Mouse (Mus musculus) bone marrow, adult 2 months (tissue): ENCODE measurements at regions not wholly inside any gene's neighbourhood (a gene's known extent, or its start where the extent isn't known, plus 50 kb on each side); places are given as distances from the start of the nearest gene placed in this dataset.
"Not testable (repeated sequence)": the region's sequence is repeated elsewhere in the genome, so short reads cannot be mapped to it uniquely, and the experiment has no call there.

ENCODE experiments used
- CTCF ChIP-seq: fragments of 200-500 bp; IDR thresholded peaks from 2 replicates; pipeline ENCODE4 v1.5.1; 2011; ENCODE audit warnings: low read length, control low read depth; ENCODE audit not compliant: control insufficient read depth, insufficient read depth
- POLR2A ChIP-seq: fragments of 200-500 bp; IDR thresholded peaks from 2 replicates; pipeline ENCODE4 v1.6.1; 2011; ENCODE audit warnings: low read depth, mild to moderate bottlenecking, control low read depth, low read length, borderline replicate concordance; ENCODE audit not compliant: control insufficient read depth

DNA sequence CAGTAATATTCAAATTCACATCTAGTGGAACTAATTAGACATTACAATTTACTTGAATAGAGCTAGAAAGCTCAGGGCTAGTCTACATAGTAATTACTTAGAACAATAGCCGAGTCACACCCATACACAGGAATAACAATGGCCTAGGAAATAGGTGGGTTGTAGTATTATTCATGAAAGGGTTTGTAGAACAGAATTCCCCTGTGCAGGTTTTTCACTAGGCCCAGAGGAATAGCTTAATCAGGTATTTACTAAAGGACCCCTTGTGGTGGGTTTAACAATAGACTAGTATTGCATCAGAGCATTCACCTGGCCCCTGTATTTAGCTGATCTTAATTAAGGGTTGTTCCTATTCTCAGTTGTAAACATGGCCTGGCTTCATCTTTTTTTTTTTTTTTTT lies 297.9 kb downstream of the Lrrc3b start:
- TF ChIP-seq CTCF, POLR2A: not testable (repeated sequence)
